Mouse (Mus musculus) retina, postnatal 7 days (tissue): Measurements from ENCODE around the gene Epc2.
"Not testable (repeated sequence)": the region's sequence is repeated elsewhere in the genome, so short reads cannot be mapped to it uniquely, and the experiment has no call there.

ENCODE experiments used
- DNase-seq: peaks from one replicate; pipeline ENCODE4 v3.0.0-alpha.2; 2012; ENCODE audit warnings: low read depth, low spot score

The Epc2 gene

GRCm38 (mm10) chr2:49471641-49472355 lies 20.5 kb downstream of the Epc2 start:
- no peak for DNase-seq

- no peak for DNase-seq
Observed at GRCm38 (mm10) chr2:49472443-49472842, 21.2 kb downstream of the Epc2 start.

- DNase-seq, result no peak
Observed at GRCm38 (mm10) chr2:49482146-49482545, 30.9 kb downstream of the Epc2 start.

- DNase-seq, result no peak
Observed at GRCm38 (mm10) chr2:49483382-49483781, 32.1 kb downstream of the Epc2 start.

GRCm38 (mm10) chr2:49501435-49501834 lies 50.1 kb downstream of the Epc2 start:
- no peak for DNase-seq

GRCm38 (mm10) chr2:49503596-49503995 lies 52.3 kb downstream of the Epc2 start:
- no peak for DNase-seq

GRCm38 (mm10) chr2:49505151-49505550 lies 53.9 kb downstream of the Epc2 start:
- not testable (repeated sequence) for DNase-seq

- no peak for DNase-seq
Observed at GRCm38 (mm10) chr2:49510832-49511231, 59.5 kb downstream of the Epc2 start.

- DNase-seq, result no peak
Observed at GRCm38 (mm10) chr2:49516011-49516410, 64.7 kb downstream of the Epc2 start.

GRCm38 (mm10) chr2:49520409-49520808 lies 69.1 kb downstream of the Epc2 start:
- no peak for DNase-seq

- DNase-seq, result no peak
Observed at GRCm38 (mm10) chr2:49520989-49521388, 69.7 kb downstream of the Epc2 start.

GRCm38 (mm10) chr2:49521564-49521963 lies 70.3 kb downstream of the Epc2 start:
- no peak for DNase-seq

GRCm38 (mm10) chr2:49522578-49522977 lies 71.3 kb downstream of the Epc2 start:
- no peak for DNase-seq

- no peak for DNase-seq
Observed at GRCm38 (mm10) chr2:49537147-49537546, 85.9 kb downstream of the Epc2 start.

GRCm38 (mm10) chr2:49538056-49538455 lies 86.8 kb downstream of the Epc2 start:
- DNase-seq, result no peak

- DNase-seq, result no peak
Observed at GRCm38 (mm10) chr2:49539745-49540144, 88.5 kb downstream of the Epc2 start.

- DNase-seq, result no peak
Observed at GRCm38 (mm10) chr2:49547813-49548212, 96.5 kb downstream of the Epc2 start.

- DNase-seq, result no peak
Observed at GRCm38 (mm10) chr2:49548492-49548891, 97.2 kb downstream of the Epc2 start.

GRCm38 (mm10) chr2:49553096-49553495 lies 101.8 kb downstream of the Epc2 start:
- no peak for DNase-seq

GRCm38 (mm10) chr2:49557339-49557738 lies 106.1 kb downstream of the Epc2 start:
- DNase-seq, result no peak

GRCm38 (mm10) chr2:49558361-49558760 lies 107.1 kb downstream of the Epc2 start:
- DNase-seq, result no peak

- no peak for DNase-seq
Observed at GRCm38 (mm10) chr2:49562688-49563350, 111.5 kb downstream of the Epc2 start.
